Mouse (Mus musculus) embryonic facial prominence, embryonic 11.5 days (tissue): ENCODE data around the gene Slc6a9. TPM values are rescaled to one million over a fixed set of nuclear protein-coding genes. Genes with fewer than 3 reads are reported as not detected.

Experiments used
- ATAC-seq: fragments of 200-750 bp; cut with Nextera tagmentation; replicated peaks from 2 replicates; pipeline ENCODE4 v1.8.0; 2017; ENCODE audit warnings: low read depth; ENCODE audit not compliant: insufficient number of reproducible peaks, low FRiP score, low TSS enrichment
- DNase-seq: peaks from one replicate; pipeline ENCODE4 v3.0.0-alpha.2; 2015; ENCODE audit warnings: low spot score
- H3K27ac ChIP-seq: fragments of 300-500 bp; sonication (generic); replicated peaks from 2 replicates; pipeline ENCODE4 v1.5.1; 2014; ENCODE audit warnings: mild to moderate bottlenecking, low read depth, low read length, control low read depth
- H3K27me3 ChIP-seq: fragments of 300-500 bp; sonication (generic); 2 replicates; pipeline ENCODE4 v1.6.1; 2014; ENCODE audit warnings: mild to moderate bottlenecking, low read length, moderate library complexity, mixed read lengths; ENCODE audit not compliant: control insufficient read depth, insufficient read depth
- H3K36me3 ChIP-seq: fragments of 300-500 bp; sonication (generic); replicated peaks from 2 replicates; pipeline ENCODE4 v1.6.1; 2014; ENCODE audit warnings: low read depth, mild to moderate bottlenecking, low read length, moderate library complexity, mixed read lengths; ENCODE audit not compliant: control insufficient read depth, insufficient read depth
- H3K4me1 ChIP-seq: fragments of 300-500 bp; sonication (generic); 2 replicates; pipeline ENCODE4 v1.6.1; 2014; ENCODE audit warnings: low read length, mixed read lengths; ENCODE audit not compliant: control insufficient read depth, insufficient read depth
- H3K4me2 ChIP-seq: fragments of 300-500 bp; sonication (generic); 2 replicates; pipeline ENCODE4 v1.6.1; 2014; ENCODE audit warnings: low read depth, mild to moderate bottlenecking, control low read depth, low read length, moderate library complexity
- H3K4me3 ChIP-seq: fragments of 300-500 bp; sonication (generic); 2 replicates; pipeline ENCODE4 v1.5.1; 2014; ENCODE audit warnings: low read depth, low read length, control low read depth
- H3K9ac ChIP-seq: fragments of 300-500 bp; sonication (generic); replicated peaks from 2 replicates; pipeline ENCODE4 v1.6.1; 2014; ENCODE audit warnings: mild to moderate bottlenecking, control low read depth, low read length
- H3K9me3 ChIP-seq: fragments of 300-500 bp; sonication (generic); replicated peaks from 2 replicates; pipeline ENCODE4 v1.6.1; 2016; ENCODE audit warnings: mild to moderate bottlenecking, low read length, inconsistent platforms, mixed read lengths; ENCODE audit not compliant: control insufficient read depth
- WGBS: fragments of 180-500 bp; shearing (Covaris S2); extraction: QIAGEN DNeasy Blood & Tissue Kit; methylation state at CpG from one replicate; pipeline ENCODE4 v1.1.7; 2014; 5-methylcytosine and 5-hydroxymethylcytosine counted together
- polyA plus RNA-seq: library from polyadenylated mRNA; unstranded; fragments of >200 nt; fragmentation: Nextera tagmentation; extraction: Ambion mirVana; gene quantifications from 2 replicates; pipeline ENCODE4 v1.2.1, GENCODE M21; 2014

Slc6a9 gene
- polyA plus RNA-seq, result 5.3 and 5.9 TPM in 2 replicates

DNA sequence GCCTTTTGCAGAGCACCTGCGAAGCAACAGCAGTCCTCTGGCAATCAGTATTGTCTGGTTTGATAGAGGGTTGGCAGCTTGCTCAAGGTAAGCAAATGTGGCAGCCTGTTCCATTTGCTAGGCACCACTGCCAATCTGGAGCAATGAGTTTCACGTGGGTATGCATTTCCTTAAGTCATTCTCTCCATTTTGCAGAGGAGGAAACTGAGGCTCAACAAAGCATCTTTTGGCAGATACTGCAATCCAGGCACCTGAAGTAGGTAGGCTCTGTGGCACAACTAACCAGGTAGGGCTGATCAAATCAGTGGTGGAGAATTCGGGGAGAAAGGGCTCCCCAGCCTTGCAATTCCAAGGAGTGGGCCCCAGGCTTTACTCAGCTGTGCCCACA is at the start of gene Slc6a9:
TSS of gene Slc6a9 (plus strand) at position 50 of the 388 bp plus-strand sequence.
- ATAC-seq, result no peak
- no peak for DNase-seq
- Histone ChIP-seq H3K9me3 (no peaks in the 10 kb centered on the region), H3K36me3 (no peaks in the 10 kb centered on the region), H3K27ac (peak within 1 kb of the TSS; percentile 52), H3K27me3 (no peaks in the 10 kb centered on the region), H3K4me1 (0 out of 2 replicates have a peak, but pooled peaks cover 4% of the 10 kb centered on the region), H3K9ac (peak within 1 kb of the TSS; percentile 81), H3K4me3 (peak within 1 kb of the TSS; percentile 80), H3K4me2 (peak within 1 kb of the TSS; percentile 96)
- WGBS, result 14% methylated on average over 3 of the region's 3 CpGs

DNA sequence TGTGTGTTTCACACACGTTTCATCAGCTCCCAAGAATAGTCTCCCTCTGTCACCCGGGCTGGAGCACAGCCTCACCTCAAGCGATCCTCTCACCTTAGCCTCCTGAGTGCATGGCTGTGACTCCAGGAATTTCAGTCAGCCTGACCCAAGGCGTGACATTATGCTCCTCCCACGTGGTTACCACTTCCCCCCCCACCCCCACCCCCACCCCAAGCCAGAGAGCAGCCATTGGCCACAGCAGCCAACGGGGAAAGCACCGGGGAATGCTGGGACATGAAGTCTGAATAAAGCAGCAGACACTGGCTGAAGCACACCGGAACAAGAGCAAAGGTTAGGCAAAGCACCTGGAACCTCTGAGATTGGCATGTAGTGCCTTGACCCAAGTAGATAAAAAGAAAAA is 47.3 kb upstream of the Slc6a9 start:
- ATAC-seq, result peak; percentile 59
- peak; percentile 63 for DNase-seq

DNA sequence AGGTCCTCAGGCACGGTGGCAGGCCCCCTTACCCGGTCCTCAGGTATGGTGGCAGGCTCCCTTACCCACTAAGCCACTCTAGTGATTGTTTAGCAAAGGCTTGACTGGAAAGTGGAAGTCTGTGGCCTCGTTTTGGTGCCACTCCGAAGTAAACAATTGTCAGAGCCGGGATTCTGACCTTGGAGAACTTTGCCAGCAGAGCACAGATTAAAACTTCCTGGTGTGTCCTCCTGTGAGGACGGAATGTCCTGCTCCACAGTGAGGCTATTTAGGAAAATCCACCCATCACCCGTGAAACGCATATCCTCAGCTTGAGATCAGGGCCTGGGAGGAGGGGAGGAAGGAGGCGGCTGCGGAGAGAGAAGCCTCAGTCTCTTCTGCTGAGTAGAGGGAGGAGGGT is 46.0 kb upstream of the Slc6a9 start:
- 56% methylated on average over 9 of the region's 10 CpGs for whole genome bisulfite sequencing
- Histone ChIP-seq H3K27ac (no peak overlapping the region), H3K4me2 (no peak overlapping the region), H3K4me1 (no peaks in the 10 kb centered on the region), H3K27me3 (no peaks in the 10 kb centered on the region), H3K9me3 (no peaks in the 10 kb centered on the region), H3K4me3 (no peak overlapping the region), H3K36me3 (no peaks in the 10 kb centered on the region), H3K9ac (no peak overlapping the region)
- no peak for DNase-seq
- ATAC-seq, result no peak

More for the DNA sequence above, 47.3 kb upstream of the Slc6a9 start:
- H3K27me3 ChIP-seq, result no peaks in the 10 kb centered on the region
- no peak overlapping the region for H3K4me3 ChIP-seq
- H3K9me3 ChIP-seq, result no peaks in the 10 kb centered on the region
- no peak overlapping the region for H3K4me2 ChIP-seq
- no peaks in the 10 kb centered on the region for H3K4me1 ChIP-seq
- H3K27ac ChIP-seq, result no peak overlapping the region
- no peaks in the 10 kb centered on the region for H3K36me3 ChIP-seq
- H3K9ac ChIP-seq, result no peak overlapping the region
- WGBS, result 36% methylated on average over 8 of the region's 8 CpGs

DNA sequence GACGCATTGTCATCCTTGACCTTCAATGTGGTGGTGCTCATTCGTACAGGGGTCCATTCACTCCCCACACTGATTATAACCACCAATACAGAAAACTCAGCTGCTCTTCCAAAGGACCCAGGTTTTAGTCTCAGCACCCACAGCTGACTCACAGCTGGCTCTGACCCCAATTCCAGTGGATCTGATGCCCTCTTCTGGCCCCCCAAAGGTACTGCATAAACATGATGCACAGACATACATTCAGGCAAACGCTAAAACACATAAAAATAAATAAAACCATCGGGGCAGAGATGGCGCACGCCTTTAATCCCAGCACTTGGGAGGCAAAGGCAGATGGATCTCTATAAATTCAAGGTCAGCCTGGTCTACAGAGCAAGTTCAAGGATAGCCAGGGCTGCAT is 34.4 kb upstream of the Slc6a9 start:
- DNase-seq (no peak), ATAC-seq (no peak)
- Histone ChIP-seq H3K36me3 (no peaks in the 10 kb centered on the region), H3K27ac (no peak overlapping the region), H3K27me3 (no peaks in the 10 kb centered on the region), H3K9ac (no peak overlapping the region), H3K4me3 (no peak overlapping the region), H3K4me1 (no peaks in the 10 kb centered on the region), H3K9me3 (no peaks in the 10 kb centered on the region), H3K4me2 (no peak overlapping the region)
- WGBS, result 83% methylated on average over 6 of the region's 6 CpGs

DNA sequence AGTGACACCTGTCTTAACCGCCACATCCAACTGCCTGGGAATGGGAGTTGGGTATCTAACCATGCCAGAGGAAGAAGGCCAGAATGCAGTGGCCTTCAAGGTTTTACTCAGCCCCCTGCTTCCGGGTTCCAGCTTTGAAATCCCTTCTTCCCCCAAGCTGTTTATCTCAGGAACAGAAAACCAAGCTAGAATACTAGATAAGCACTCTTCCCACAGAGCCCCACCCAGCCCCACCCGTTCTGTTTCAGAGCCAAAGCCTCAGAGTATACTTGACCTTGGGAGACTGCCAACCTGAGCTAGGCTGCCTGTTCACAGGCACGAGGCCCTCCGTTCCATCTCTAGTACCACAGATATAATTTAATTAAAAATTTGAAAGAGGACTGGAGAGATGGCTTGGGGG is 27.3 kb upstream of the Slc6a9 start:
- H3K9ac ChIP-seq, result no peak overlapping the region
- no peak overlapping the region for H3K27ac ChIP-seq
- no peaks in the 10 kb centered on the region for H3K4me1 ChIP-seq
- H3K4me3 ChIP-seq, result no peak overlapping the region
- WGBS, result 81% methylated on average over 5 of the region's 5 CpGs
- H3K36me3 ChIP-seq, result no peaks in the 10 kb centered on the region
- no peak for ATAC-seq
- no peaks in the 10 kb centered on the region for H3K9me3 ChIP-seq
- H3K27me3 ChIP-seq, result no peaks in the 10 kb centered on the region
- DNase-seq, result no peak
- no peak overlapping the region for H3K4me2 ChIP-seq

DNA sequence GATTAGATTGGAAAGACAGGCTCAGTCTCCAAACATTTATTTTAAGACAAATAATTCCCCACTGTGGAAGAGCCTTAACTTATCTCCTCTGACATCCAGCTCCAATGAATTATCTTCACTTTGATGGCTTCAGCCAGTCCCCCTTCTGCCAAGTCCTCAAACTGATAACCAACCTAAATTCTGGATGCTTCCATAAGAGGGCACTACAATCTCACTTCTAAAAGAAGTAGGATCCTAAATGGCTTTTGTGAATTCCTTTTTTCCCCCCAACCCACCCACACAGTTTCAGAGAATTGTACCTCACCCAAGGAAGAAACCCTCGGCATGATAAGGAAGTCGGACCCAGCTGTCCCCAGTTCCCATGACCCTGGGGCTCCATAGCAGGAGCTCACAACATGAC is 23.4 kb upstream of the Slc6a9 start:
- Histone ChIP-seq H3K9me3 (no peaks in the 10 kb centered on the region), H3K4me2 (no peak overlapping the region), H3K27ac (no peak overlapping the region), H3K27me3 (no peaks in the 10 kb centered on the region), H3K4me3 (no peak overlapping the region), H3K4me1 (no peaks in the 10 kb centered on the region), H3K9ac (no peak overlapping the region), H3K36me3 (no peaks in the 10 kb centered on the region)
- WGBS, result 59% methylated on average over 2 of the region's 2 CpGs
- DNase-seq (no peak), ATAC-seq (no peak)

DNA sequence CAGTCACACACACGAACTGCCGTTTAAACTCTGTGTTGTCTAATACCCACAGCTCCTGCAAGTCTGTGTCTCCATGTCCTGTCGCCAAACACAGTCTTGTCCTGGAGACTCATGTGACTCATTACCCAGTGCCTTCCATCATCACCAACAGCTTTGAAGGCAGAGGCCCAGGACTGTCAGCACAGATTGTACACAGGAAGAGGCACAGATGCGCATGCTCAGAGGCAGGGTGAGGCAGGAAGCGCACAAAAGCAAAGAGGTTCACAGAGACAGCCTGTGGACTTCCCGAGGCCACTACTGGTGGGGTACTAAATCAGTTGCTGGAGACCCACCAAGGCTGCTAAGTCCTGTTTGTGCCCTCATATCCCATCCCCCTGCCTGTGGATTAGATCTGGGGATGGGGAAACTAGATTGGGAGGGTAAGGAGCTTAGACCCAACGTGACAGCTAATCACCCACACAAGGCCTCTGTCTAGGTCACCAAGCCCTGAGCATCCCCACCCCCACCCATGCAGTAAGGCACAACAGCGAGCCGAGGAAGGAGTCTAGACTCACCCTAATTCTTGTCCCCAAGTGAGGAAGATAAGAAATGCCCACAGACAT is 20.6 kb upstream of the Slc6a9 start:
- DNase-seq (no peak), ATAC-seq (no peak)
- H3K27me3 ChIP-seq, result no peaks in the 10 kb centered on the region
- H3K9me3 ChIP-seq, result no peaks in the 10 kb centered on the region
- no peak overlapping the region for H3K4me2 ChIP-seq
- no peak overlapping the region for H3K4me3 ChIP-seq
- H3K4me1 ChIP-seq, result no peaks in the 10 kb centered on the region
- no peak overlapping the region for H3K9ac ChIP-seq
- no peak overlapping the region for H3K27ac ChIP-seq
- no peaks in the 10 kb centered on the region for H3K36me3 ChIP-seq
- WGBS, result 70% methylated on average over 9 of the region's 9 CpGs

DNA sequence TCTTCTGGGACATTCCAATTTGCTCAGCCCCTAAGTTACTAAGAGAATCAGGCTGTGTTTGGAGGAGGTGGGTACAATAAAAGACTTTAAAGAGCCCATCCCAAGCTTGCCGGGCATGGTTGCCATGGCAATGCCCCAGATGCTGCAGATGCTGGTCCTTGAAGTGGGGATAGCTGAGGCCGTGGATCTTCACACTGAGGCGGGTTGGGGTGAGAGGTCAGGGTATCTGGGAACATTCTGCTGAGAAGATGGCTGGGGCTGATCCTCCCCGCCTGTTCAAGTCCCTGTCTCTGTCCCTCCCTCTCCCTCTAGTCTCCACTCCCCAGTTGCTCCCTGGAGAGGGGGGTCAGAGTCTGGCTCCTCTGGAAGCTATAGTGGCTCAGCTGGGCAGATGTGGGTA is 20.0 kb upstream of the Slc6a9 start:
- no peak for DNase-seq
- H3K4me2 ChIP-seq, result no peak overlapping the region
- H3K9ac ChIP-seq, result no peak overlapping the region
- no peaks in the 10 kb centered on the region for H3K9me3 ChIP-seq
- no peaks in the 10 kb centered on the region for H3K36me3 ChIP-seq
- no peaks in the 10 kb centered on the region for H3K4me1 ChIP-seq
- H3K27me3 ChIP-seq, result no peaks in the 10 kb centered on the region
- 65% methylated on average over 4 of the region's 4 CpGs for WGBS
- no peak overlapping the region for H3K4me3 ChIP-seq
- ATAC-seq, result no peak
- H3K27ac ChIP-seq, result no peak overlapping the region
